Mouse (Mus musculus): Measurements from ENCODE around the gene Prnd. TPM values are rescaled to one million over a fixed set of nuclear protein-coding genes. Genes with fewer than 3 reads are reported as not detected.

Prnd gene
- polyA plus RNA-seq, 1 experiment from 2014 or later: 8.1 TPM

GRCm38 (mm10) chr2:131956336-131957256, 5.9 kb downstream of the Prnd start:
- Histone ChIP-seq H3K9me3 (ENCODE audit: control insufficient read depth, low read length) (no peaks in the 10 kb centered on the region), H3K4me2 (ENCODE audit: low read length) (no peak overlapping the region), H3K9ac (ENCODE audit: low read depth, low read length) (no peak overlapping the region), H3K36me3 (ENCODE audit: control insufficient read depth, insufficient read depth, low read length) (no peaks in the 10 kb centered on the region), H3K4me1 (ENCODE audit: control insufficient read depth, insufficient read depth, low read depth, low read length) (peaks cover 9% of the 10 kb centered on the region; the same call in 1 of the 2 replicates), H3K27ac (ENCODE audit: low read depth, low read length) (no peak overlapping the region), H3K4me3 (ENCODE audit: low read length) (no peak overlapping the region), H3K27me3 (replicated peaks; ENCODE audit: control insufficient read depth, insufficient read depth, low read length) (peaks cover 11% of the 10 kb centered on the region)
- 78% methylated on average over 7 of the region's 7 CpGs for WGBS
- ATAC-seq: no peak

- ATAC-seq: no peak
- H3K4me3 ChIP-seq (ENCODE audit: low read length): no peak overlapping the region
- peaks cover 8% of the 10 kb centered on the region for H3K27me3 ChIP-seq (replicated peaks; ENCODE audit: control insufficient read depth, insufficient read depth, low read length)
- H3K27ac ChIP-seq (ENCODE audit: low read depth, low read length): no peak overlapping the region
- H3K36me3 ChIP-seq (ENCODE audit: control insufficient read depth, insufficient read depth, low read length): no peaks in the 10 kb centered on the region
- no peak overlapping the region for H3K9ac ChIP-seq (ENCODE audit: low read depth, low read length)
- H3K4me2 ChIP-seq (ENCODE audit: low read length): no peak overlapping the region
- peaks cover 6% of the 10 kb centered on the region; the same call in 1 of the 2 replicates for H3K4me1 ChIP-seq (ENCODE audit: control insufficient read depth, insufficient read depth, low read depth, low read length)
- WGBS: 68% methylated on average over 9 of the region's 9 CpGs
- H3K9me3 ChIP-seq (ENCODE audit: control insufficient read depth, low read length): no peaks in the 10 kb centered on the region
Measured at GRCm38 (mm10) chr2:131957731-131958222, 7.1 kb downstream of the Prnd start.

- 71% methylated on average over 2 of the region's 2 CpGs for WGBS
Measured at GRCm38 (mm10) chr2:131961671-131962070, 11.0 kb downstream of the Prnd start.

GRCm38 (mm10) chr2:131970597-131970996, 19.9 kb downstream of the Prnd start:
- H3K9me3 ChIP-seq (ENCODE audit: control insufficient read depth, low read length): no peaks in the 10 kb centered on the region
- no peak overlapping the region for H3K27ac ChIP-seq (ENCODE audit: low read depth, low read length)
- H3K36me3 ChIP-seq (ENCODE audit: control insufficient read depth, insufficient read depth, low read length): no peaks in the 10 kb centered on the region
- H3K9ac ChIP-seq (ENCODE audit: low read depth, low read length): no peak overlapping the region
- H3K4me3 ChIP-seq (ENCODE audit: low read length): no peak overlapping the region
- no peak overlapping the region for H3K4me2 ChIP-seq (ENCODE audit: low read length)
- no peaks in the 10 kb centered on the region for H3K4me1 ChIP-seq (ENCODE audit: control insufficient read depth, insufficient read depth, low read depth, low read length)
- no peaks in the 10 kb centered on the region for H3K27me3 ChIP-seq (replicated peaks; ENCODE audit: control insufficient read depth, insufficient read depth, low read length)
- WGBS: 90% methylated on average over 2 of the region's 2 CpGs
- ATAC-seq: no peak

More at GRCm38 (mm10) chr2:131961671-131962070, 11.0 kb downstream of the Prnd start:
- Histone ChIP-seq H3K4me3 (ENCODE audit: low read length) (no peak overlapping the region), H3K4me2 (ENCODE audit: low read length) (no peak overlapping the region), H3K27ac (ENCODE audit: low read depth, low read length) (no peak overlapping the region), H3K4me1 (ENCODE audit: control insufficient read depth, insufficient read depth, low read depth, low read length) (no peaks in the 10 kb centered on the region), H3K36me3 (ENCODE audit: control insufficient read depth, insufficient read depth, low read length) (no peaks in the 10 kb centered on the region), H3K9me3 (ENCODE audit: control insufficient read depth, low read length) (no peaks in the 10 kb centered on the region), H3K9ac (ENCODE audit: low read depth, low read length) (no peak overlapping the region), H3K27me3 (replicated peaks; ENCODE audit: control insufficient read depth, insufficient read depth, low read length) (no peaks in the 10 kb centered on the region)
- ATAC-seq: no peak

- no peak for ATAC-seq
- Histone ChIP-seq H3K4me2 (ENCODE audit: low read length) (no peak overlapping the region), H3K4me3 (ENCODE audit: low read length) (no peak overlapping the region), H3K4me1 (ENCODE audit: control insufficient read depth, insufficient read depth, low read depth, low read length) (no peaks in the 10 kb centered on the region), H3K27ac (ENCODE audit: low read depth, low read length) (no peak overlapping the region), H3K9ac (ENCODE audit: low read depth, low read length) (no peak overlapping the region), H3K9me3 (ENCODE audit: control insufficient read depth, low read length) (no peaks in the 10 kb centered on the region), H3K36me3 (ENCODE audit: control insufficient read depth, insufficient read depth, low read length) (no peaks in the 10 kb centered on the region), H3K27me3 (replicated peaks; ENCODE audit: control insufficient read depth, insufficient read depth, low read length) (no peaks in the 10 kb centered on the region)
- WGBS: 83% methylated on average over 4 of the region's 4 CpGs
Measured at GRCm38 (mm10) chr2:131971098-131971497, 20.4 kb downstream of the Prnd start.

- Histone ChIP-seq H3K4me2 (ENCODE audit: low read length) (no peak overlapping the region), H3K4me3 (ENCODE audit: low read length) (no peak overlapping the region), H3K36me3 (ENCODE audit: control insufficient read depth, insufficient read depth, low read length) (no peaks in the 10 kb centered on the region), H3K27me3 (replicated peaks; ENCODE audit: control insufficient read depth, insufficient read depth, low read length) (no peaks in the 10 kb centered on the region), H3K9ac (ENCODE audit: low read depth, low read length) (no peak overlapping the region), H3K4me1 (ENCODE audit: control insufficient read depth, insufficient read depth, low read depth, low read length) (no peaks in the 10 kb centered on the region), H3K9me3 (ENCODE audit: control insufficient read depth, low read length) (peaks cover 2% of the 10 kb centered on the region; the same call in 1 of the 2 replicates), H3K27ac (ENCODE audit: low read depth, low read length) (no peak overlapping the region)
- no peak for ATAC-seq
- 79% methylated on average over 3 of the region's 3 CpGs for WGBS
Measured at GRCm38 (mm10) chr2:131976663-131977062, 26.0 kb downstream of the Prnd start.

- H3K27ac ChIP-seq (ENCODE audit: low read depth, low read length): no peak overlapping the region
- H3K36me3 ChIP-seq (ENCODE audit: control insufficient read depth, insufficient read depth, low read length): no peaks in the 10 kb centered on the region
- H3K27me3 ChIP-seq (replicated peaks; ENCODE audit: control insufficient read depth, insufficient read depth, low read length): no peaks in the 10 kb centered on the region
- H3K9ac ChIP-seq (ENCODE audit: low read depth, low read length): no peak overlapping the region
- H3K9me3 ChIP-seq (ENCODE audit: control insufficient read depth, low read length): peaks cover 2% of the 10 kb centered on the region; the same call in 1 of the 2 replicates
- H3K4me2 ChIP-seq (ENCODE audit: low read length): no peak overlapping the region
- no peak for ATAC-seq
- H3K4me1 ChIP-seq (ENCODE audit: control insufficient read depth, insufficient read depth, low read depth, low read length): no peaks in the 10 kb centered on the region; the same call in 1 of the 2 replicates
- WGBS: 42% methylated on average over 9 of the region's 9 CpGs
- no peak overlapping the region for H3K4me3 ChIP-seq (ENCODE audit: low read length)
Measured at GRCm38 (mm10) chr2:131980866-131981265, 30.2 kb downstream of the Prnd start.

- H3K4me1 ChIP-seq (ENCODE audit: control insufficient read depth, insufficient read depth, low read depth, low read length): no peaks in the 10 kb centered on the region; the same call in 1 of the 2 replicates
- H3K4me3 ChIP-seq (ENCODE audit: low read length): no peak overlapping the region
- H3K36me3 ChIP-seq (ENCODE audit: control insufficient read depth, insufficient read depth, low read length): no peaks in the 10 kb centered on the region
- H3K9ac ChIP-seq (ENCODE audit: low read depth, low read length): no peak overlapping the region
- WGBS: 21% methylated on average over 6 of the region's 6 CpGs
- no peaks in the 10 kb centered on the region for H3K27me3 ChIP-seq (replicated peaks; ENCODE audit: control insufficient read depth, insufficient read depth, low read length)
- H3K27ac ChIP-seq (ENCODE audit: low read depth, low read length): no peak overlapping the region
- H3K9me3 ChIP-seq (ENCODE audit: control insufficient read depth, low read length): peaks cover 2% of the 10 kb centered on the region; the same call in 1 of the 2 replicates
- peak; percentile 91 for ATAC-seq
- H3K4me2 ChIP-seq (ENCODE audit: low read length): no peak overlapping the region
Measured at GRCm38 (mm10) chr2:131982546-131983196, 32.0 kb downstream of the Prnd start.

- no peak overlapping the region for H3K4me2 ChIP-seq (ENCODE audit: low read length)
- H3K9me3 ChIP-seq (ENCODE audit: control insufficient read depth, low read length): no peaks in the 10 kb centered on the region
- H3K27me3 ChIP-seq (replicated peaks; ENCODE audit: control insufficient read depth, insufficient read depth, low read length): no peaks in the 10 kb centered on the region
- H3K4me1 ChIP-seq (ENCODE audit: control insufficient read depth, insufficient read depth, low read depth, low read length): no peaks in the 10 kb centered on the region
- no peak for ATAC-seq
- H3K4me3 ChIP-seq (ENCODE audit: low read length): no peak overlapping the region
- no peaks in the 10 kb centered on the region for H3K36me3 ChIP-seq (ENCODE audit: control insufficient read depth, insufficient read depth, low read length)
- no peak overlapping the region for H3K27ac ChIP-seq (ENCODE audit: low read depth, low read length)
- WGBS: 42% methylated on average over 3 of the region's 3 CpGs
- H3K9ac ChIP-seq (ENCODE audit: low read depth, low read length): no peak overlapping the region
Measured at GRCm38 (mm10) chr2:131987950-131988349, 37.3 kb downstream of the Prnd start.

Measured in hindbrain, embryonic 16.5 days (tissue).